Mouse (Mus musculus) ES-Bruce4 (cell line): Measurements from ENCODE around the gene Lce1j. TPM values are rescaled to one million over a fixed set of nuclear protein-coding genes. Genes with fewer than 3 reads are reported as not detected.

Experiments used
- H3K27ac ChIP-seq: 2 replicates; pipeline ENCODE4 v1.5.1; 2012; ENCODE audit warnings: low read length, inconsistent platforms; ENCODE audit not compliant: insufficient read depth
- H3K27me3 ChIP-seq: 2 replicates; pipeline ENCODE4 v1.6.1; 2012; ENCODE audit warnings: mild to moderate bottlenecking, low read length, inconsistent platforms; ENCODE audit not compliant: control insufficient read depth, poor library complexity, insufficient read depth, severe bottlenecking
- H3K36me3 ChIP-seq: 2 replicates; pipeline ENCODE4 v1.6.1; 2012; ENCODE audit warnings: inconsistent platforms, mild to moderate bottlenecking, low read length, moderate library complexity; ENCODE audit not compliant: control insufficient read depth, poor library complexity, insufficient read depth, severe bottlenecking
- H3K4me1 ChIP-seq: one replicate; pipeline ENCODE4 v1.8.1; 2011; ENCODE audit warnings: low read length; ENCODE audit not compliant: control insufficient read depth, insufficient read depth
- H3K4me3 ChIP-seq: 2 replicates; pipeline ENCODE4 v1.5.1; 2011; ENCODE audit warnings: low read depth, mild to moderate bottlenecking, low read length
- H3K9ac ChIP-seq: 2 replicates; pipeline ENCODE4 v1.6.1; 2012; ENCODE audit warnings: low read depth, mild to moderate bottlenecking, inconsistent platforms; ENCODE audit not compliant: poor library complexity, severe bottlenecking
- H3K9me3 ChIP-seq: replicated peaks from 2 replicates; pipeline ENCODE4 v1.6.1; 2012; ENCODE audit warnings: mild to moderate bottlenecking, low read length, inconsistent platforms; ENCODE audit not compliant: control insufficient read depth, poor library complexity, insufficient read depth, severe bottlenecking
- CTCF ChIP-seq: IDR thresholded peaks from one replicate; pipeline ENCODE4 v1.8.1; 2011; ENCODE audit warnings: low read depth, low read length
- EP300 ChIP-seq: IDR thresholded peaks from 2 replicates; pipeline ENCODE4 v1.6.1; 2011; ENCODE audit warnings: low read depth, low read length; ENCODE audit not compliant: insufficient read depth
- POLR2A ChIP-seq: IDR thresholded peaks from one replicate; pipeline ENCODE4 v1.8.1; 2011; ENCODE audit warnings: low read length; ENCODE audit not compliant: insufficient read depth
- polyA plus RNA-seq: library from polyadenylated mRNA; stranded (reverse); fragments of >200 nt; gene quantifications from 2 replicates; pipeline ENCODE4 v1.2.4, GENCODE M21; 2011; ENCODE audit warnings: low read depth; ENCODE audit not compliant: missing spikeins, insufficient read depth, insufficient read length

The Lce1j gene
- polyA plus RNA-seq, 1 experiment: not detected

DNA sequence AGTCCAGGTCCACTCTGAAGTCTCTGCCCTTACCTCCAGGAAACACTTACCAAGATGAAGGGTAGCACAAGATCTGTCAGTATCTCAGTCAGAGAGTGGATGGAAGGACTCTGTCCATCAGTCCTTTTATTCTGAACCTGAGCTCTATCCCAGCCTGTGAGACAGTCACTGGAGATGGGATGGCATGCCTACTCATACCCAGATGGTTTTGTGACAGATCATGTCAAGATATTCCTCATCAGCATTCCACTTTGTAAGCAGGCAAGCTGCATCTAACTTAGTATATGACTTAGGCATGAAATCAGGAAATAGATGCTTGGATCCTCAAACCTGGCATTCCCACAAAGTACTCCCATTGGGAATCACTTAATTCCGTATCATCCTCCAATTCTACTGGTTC, 11.5 kb downstream of the Lce1j start, which contains the start of gene Lce1i:
Lce1i (minus strand) TSS at position 101 of the 400 bp plus-strand sequence.
- Histone ChIP-seq H3K4me1 (no peaks in the 10 kb centered on the region), H3K9ac (no peak within 1 kb of the TSS), H3K36me3 (no peaks in the 10 kb centered on the region), H3K27ac (no peak within 1 kb of the TSS), H3K9me3 (no peaks in the 10 kb centered on the region), H3K27me3 (no peaks in the 10 kb centered on the region), H3K4me3 (no peak within 1 kb of the TSS)
- TF ChIP-seq POLR2A: no peak
- no peak for TF ChIP-seq CTCF
- no peak for TF ChIP-seq EP300

DNA sequence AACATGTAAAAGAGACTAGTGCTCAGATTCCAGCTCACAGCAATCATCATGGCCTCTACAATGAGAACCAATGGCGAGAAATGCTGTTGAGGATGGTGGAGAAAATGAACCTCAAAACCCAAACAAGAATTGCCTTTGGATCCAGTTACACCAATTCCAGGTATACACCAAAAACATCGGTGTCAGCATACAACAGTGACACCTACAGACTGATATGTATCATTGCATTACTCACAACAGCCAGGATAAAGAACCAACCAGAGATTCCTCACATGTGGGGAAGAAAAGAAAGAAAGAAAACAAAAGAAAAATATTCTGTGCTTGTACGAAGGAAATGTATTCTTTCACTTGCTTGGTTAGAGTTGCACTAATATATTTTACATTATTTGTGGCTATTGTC, 18.7 kb downstream of the Lce1j start:
- TF ChIP-seq CTCF (no peak), POLR2A (no peak), EP300 (no peak)
- no peak overlapping the region for H3K27ac ChIP-seq
- H3K36me3 ChIP-seq: no peaks in the 10 kb centered on the region
- no peaks in the 10 kb centered on the region for H3K4me1 ChIP-seq
- H3K27me3 ChIP-seq: no peaks in the 10 kb centered on the region
- H3K9ac ChIP-seq: no peak overlapping the region
- H3K4me3 ChIP-seq: no peak overlapping the region
- H3K9me3 ChIP-seq: no peaks in the 10 kb centered on the region

DNA sequence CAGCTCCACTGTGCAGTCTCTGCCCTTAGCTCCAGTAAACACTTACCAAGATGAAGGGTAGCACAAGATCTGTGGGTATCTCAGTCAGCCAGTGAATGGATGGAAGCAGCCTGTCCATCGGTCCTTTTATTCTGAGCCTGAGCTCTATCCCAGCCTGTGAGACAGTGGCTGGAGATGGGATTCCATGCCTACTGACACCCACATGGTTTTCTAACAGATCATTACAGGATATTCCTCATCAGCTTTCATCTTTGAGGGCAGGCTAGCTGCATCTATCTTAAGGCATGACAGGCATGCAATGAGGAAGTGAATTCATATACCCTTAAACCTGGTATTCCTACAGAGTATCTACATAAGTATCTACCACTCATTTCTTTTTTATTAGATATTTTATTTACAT, 25.3 kb downstream of the Lce1j start, which contains the start of gene Lce1h:
Lce1h (minus strand) TSS at position 101 of the 400 bp plus-strand sequence.
- Histone ChIP-seq H3K9me3 (no peaks in the 10 kb centered on the region), H3K27ac (no peak within 1 kb of the TSS), H3K4me1 (no peaks in the 10 kb centered on the region), H3K9ac (no peak within 1 kb of the TSS), H3K4me3 (no peak within 1 kb of the TSS), H3K27me3 (no peaks in the 10 kb centered on the region), H3K36me3 (no peaks in the 10 kb centered on the region)
- TF ChIP-seq POLR2A: no peak
- no peak for TF ChIP-seq EP300
- no peak for TF ChIP-seq CTCF

DNA sequence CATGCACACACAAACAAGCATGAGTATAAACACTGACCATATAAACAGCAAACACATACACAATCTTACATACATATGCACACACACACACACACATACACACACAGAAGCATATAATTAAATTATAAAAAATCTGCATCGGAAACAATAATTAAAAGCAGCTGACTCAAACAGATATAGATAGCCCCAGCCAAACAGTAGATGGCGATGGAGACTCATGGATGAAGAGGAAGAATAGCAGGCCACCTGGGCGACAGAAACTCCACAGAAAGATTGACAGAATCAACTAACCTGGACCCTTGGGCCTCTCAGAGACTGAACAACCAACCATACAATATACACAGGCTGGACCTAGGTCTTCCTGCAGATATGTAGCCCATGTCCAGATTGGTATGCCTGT, 37.1 kb downstream of the Lce1j start:
- Histone ChIP-seq H3K36me3 (no peaks in the 10 kb centered on the region), H3K27ac (no peak overlapping the region), H3K9me3 (no peaks in the 10 kb centered on the region), H3K4me3 (no peak overlapping the region), H3K4me1 (no peaks in the 10 kb centered on the region), H3K27me3 (no peaks in the 10 kb centered on the region; the same call in 1 of the 2 replicates), H3K9ac (no peak overlapping the region)
- TF ChIP-seq EP300 (no peak), CTCF (no peak)

DNA sequence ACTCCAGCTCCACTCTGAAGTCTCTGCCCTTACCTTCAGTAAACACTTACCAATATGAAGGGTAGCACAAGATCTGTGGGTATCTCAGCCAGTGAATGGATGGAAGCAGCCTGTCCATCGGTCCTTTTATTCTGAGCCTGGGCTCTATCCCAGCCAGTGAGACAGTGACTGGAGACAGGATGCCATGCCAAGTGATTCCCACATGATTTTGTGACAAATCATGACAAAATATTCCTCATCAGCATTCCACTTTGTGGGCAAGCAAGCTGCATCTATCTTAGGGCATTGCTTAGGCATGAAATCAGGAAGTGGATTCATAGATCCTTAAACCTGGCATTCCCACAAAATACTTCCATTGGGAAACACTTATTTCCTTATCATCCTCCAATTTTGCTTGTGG, 38.1 kb downstream of the Lce1j start, which contains the start of gene Lce1g:
Lce1g (minus strand) TSS at position 101 of the 400 bp plus-strand sequence.
- TF ChIP-seq POLR2A: no peak
- no peak for TF ChIP-seq EP300
- no peak for TF ChIP-seq CTCF
- H3K36me3 ChIP-seq: no peaks in the 10 kb centered on the region
- no peak within 1 kb of the TSS for H3K27ac ChIP-seq
- no peaks in the 10 kb centered on the region for H3K4me1 ChIP-seq
- H3K4me3 ChIP-seq: no peak within 1 kb of the TSS
- no peak within 1 kb of the TSS for H3K9ac ChIP-seq
- H3K27me3 ChIP-seq: no peaks in the 10 kb centered on the region; the same call in 1 of the 2 replicates
- no peaks in the 10 kb centered on the region for H3K9me3 ChIP-seq

DNA sequence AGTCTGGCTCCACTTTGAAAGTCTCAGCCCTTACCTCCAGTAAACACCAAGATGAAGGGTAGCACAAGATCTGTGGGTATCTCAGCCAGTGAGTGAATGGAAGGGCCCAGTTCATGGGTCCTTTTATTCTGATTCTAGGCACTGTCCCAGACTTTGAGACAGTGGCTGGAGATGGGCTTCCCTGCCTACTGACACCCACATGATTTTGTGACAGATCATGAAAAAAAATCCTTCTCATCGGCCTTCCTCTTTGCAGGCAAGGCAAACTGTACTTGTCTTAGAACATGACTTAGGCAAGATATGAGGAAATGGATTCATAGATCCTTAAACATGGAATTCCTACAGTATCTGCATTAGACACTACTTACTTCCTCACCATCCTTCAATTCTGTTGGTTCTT, 51.3 kb downstream of the Lce1j start, which contains the start of gene Gm38119:
Gm38119 (minus strand) TSS at position 101 of the 400 bp plus-strand sequence.
- H3K4me3 ChIP-seq: no peak within 1 kb of the TSS
- no peaks in the 10 kb centered on the region for H3K4me1 ChIP-seq
- TF ChIP-seq CTCF (no peak), EP300 (no peak), POLR2A (no peak)
- no peaks in the 10 kb centered on the region for H3K27me3 ChIP-seq
- no peaks in the 10 kb centered on the region for H3K9me3 ChIP-seq
- H3K36me3 ChIP-seq: no peaks in the 10 kb centered on the region
- H3K9ac ChIP-seq: no peak within 1 kb of the TSS
- no peak within 1 kb of the TSS for H3K27ac ChIP-seq

Other genes with a start within 250 kb of the Lce1j start
- gene Ivl, start 216.8 kb downstream of the Lce1j start, polyA plus RNA-seq: not detected in 2 replicates
- gene Smcp, start 201.5 kb downstream of the Lce1j start, polyA plus RNA-seq: not detected in 2 replicates
- not detected in 2 replicates for gene 2210017I01Rik, start 183.0 kb downstream of the Lce1j start, polyA plus RNA-seq
- gene Lce6a, start 168.9 kb downstream of the Lce1j start, polyA plus RNA-seq: not detected in 2 replicates
- gene Lce1a1, start 142.2 kb downstream of the Lce1j start, polyA plus RNA-seq: not detected in 2 replicates
- gene Lce1b, start 133.6 kb downstream of the Lce1j start, polyA plus RNA-seq: not detected in 2 replicates
- not detected in 2 replicates for gene Lce1a2, start 120.2 kb downstream of the Lce1j start, polyA plus RNA-seq
- gene Lce1c, start 111.3 kb downstream of the Lce1j start, polyA plus RNA-seq: not detected in 2 replicates
- not detected in 2 replicates for gene Lce1d, start 103.3 kb downstream of the Lce1j start, polyA plus RNA-seq
- gene Lce1e, start 81.4 kb downstream of the Lce1j start, polyA plus RNA-seq: not detected in 2 replicates
- gene Lce1f, start 70.2 kb downstream of the Lce1j start, polyA plus RNA-seq: not detected in 2 replicates
- not detected in 2 replicates for gene Gm38119, start 51.4 kb downstream of the Lce1j start, polyA plus RNA-seq
- not detected in 2 replicates for gene Lce1g, start 38.2 kb downstream of the Lce1j start, polyA plus RNA-seq
- gene Lce1h, start 25.4 kb downstream of the Lce1j start, polyA plus RNA-seq: not detected in 2 replicates
- gene Lce1i, start 11.6 kb downstream of the Lce1j start, polyA plus RNA-seq: not detected in 2 replicates
- not detected in 2 replicates for gene Lce1k, start 17.4 kb upstream of the Lce1j start, polyA plus RNA-seq
- not detected in 2 replicates for gene Kprp, start 36.7 kb upstream of the Lce1j start, polyA plus RNA-seq
- gene Lce1l, start 60.8 kb upstream of the Lce1j start, polyA plus RNA-seq: not detected in 2 replicates
- gene 2310050C09Rik, start 79.7 kb upstream of the Lce1j start, polyA plus RNA-seq: not detected in 2 replicates
- not detected in 2 replicates for gene Lce3a, start 135.7 kb upstream of the Lce1j start, polyA plus RNA-seq
- gene Lce3b, start 142.5 kb upstream of the Lce1j start, polyA plus RNA-seq: not detected in 2 replicates
- not detected in 2 replicates for gene Lce3c, start 154.0 kb upstream of the Lce1j start, polyA plus RNA-seq
- gene Lce3d, start 166.9 kb upstream of the Lce1j start, polyA plus RNA-seq: not detected in 2 replicates
- not detected in 2 replicates for gene Lce3e, start 176.5 kb upstream of the Lce1j start, polyA plus RNA-seq
- gene Lce3f, start 201.7 kb upstream of the Lce1j start, polyA plus RNA-seq: not detected in 2 replicates
- gene Crct1, start 225.2 kb upstream of the Lce1j start, polyA plus RNA-seq: not detected in 2 replicates
- gene Lce1m, start 228.5 kb upstream of the Lce1j start, polyA plus RNA-seq: not detected in 2 replicates